Mouse (Mus musculus) hindbrain, postnatal 0 days (tissue): ENCODE measurements around the gene Gpr37l1. TPM values are rescaled to one million over a fixed set of nuclear protein-coding genes. Genes with fewer than 3 reads are reported as not detected.
"Not testable (repeated sequence)": the region's sequence is repeated elsewhere in the genome, so short reads cannot be mapped to it uniquely, and the experiment has no call there.

Source experiments
- ATAC-seq: fragments of 200-750 bp; cut with Nextera tagmentation; 2 replicates; pipeline ENCODE4 v1.8.0; 2017; ENCODE audit warnings: mild to moderate bottlenecking, moderate TSS enrichment, moderate library complexity
- DNase-seq: peaks from one replicate; pipeline ENCODE4 v3.0.0-alpha.2; 2015; ENCODE audit warnings: low spot score
- H3K27ac ChIP-seq: fragments of 300-500 bp; sonication (generic); 2 replicates; pipeline ENCODE4 v1.5.1; 2014; ENCODE audit warnings: mild to moderate bottlenecking
- H3K27me3 ChIP-seq: fragments of 300-500 bp; sonication (generic); 2 replicates; pipeline ENCODE4 v1.6.1; 2014; ENCODE audit warnings: low read length, mixed read lengths; ENCODE audit not compliant: insufficient read depth
- H3K36me3 ChIP-seq: fragments of 300-500 bp; sonication (generic); 2 replicates; pipeline ENCODE4 v1.6.1; 2014; ENCODE audit warnings: low read length, mixed read lengths; ENCODE audit not compliant: insufficient read depth
- H3K4me1 ChIP-seq: fragments of 300-500 bp; sonication (generic); 2 replicates; pipeline ENCODE4 v1.6.1; 2014; ENCODE audit warnings: antibody characterized with exemption, low read length, mixed read lengths; ENCODE audit not compliant: insufficient read depth
- H3K4me2 ChIP-seq: fragments of 300-500 bp; sonication (generic); 2 replicates; pipeline ENCODE4 v1.6.1; 2014; ENCODE audit warnings: low read depth, mild to moderate bottlenecking, low read length, moderate library complexity, mixed read lengths
- H3K4me3 ChIP-seq: fragments of 300-500 bp; sonication (generic); 2 replicates; pipeline ENCODE4 v1.5.1; 2014; ENCODE audit warnings: low read length
- H3K9ac ChIP-seq: fragments of 300-500 bp; sonication (generic); replicated peaks from 2 replicates; pipeline ENCODE4 v1.6.1; 2014; ENCODE audit warnings: mild to moderate bottlenecking, low read length, moderate library complexity, mixed read lengths
- H3K9me3 ChIP-seq: fragments of 300-500 bp; sonication (generic); 2 replicates; pipeline ENCODE4 v1.6.1; 2016; ENCODE audit warnings: low read length, mixed read lengths
- CTCF ChIP-seq: IDR thresholded peaks from 2 replicates; pipeline ENCODE4 v1.5.1; 2016; ENCODE audit warnings: antibody characterized with exemption, control low read depth, low read depth
- WGBS: fragments of 180-500 bp; shearing (Covaris S2); extraction: QIAGEN DNeasy Blood & Tissue Kit; methylation state at CpG from one replicate; pipeline ENCODE4 v1.1.7; 2014; 5-methylcytosine and 5-hydroxymethylcytosine counted together
- polyA plus RNA-seq: library from polyadenylated mRNA; unstranded; fragments of >200 nt; fragmentation: Nextera tagmentation; extraction: Ambion mirVana; gene quantifications from 2 replicates; pipeline ENCODE4 v1.2.1, GENCODE M21; 2015
- total RNA-seq: library from RNA; depleted of rRNA; stranded (reverse); fragments of >200 nt; gene quantifications from 2 replicates; pipeline ENCODE4 v1.2.3, GENCODE M21; 2014; rRNA removed

Gpr37l1 gene
- total and polyA plus RNA-seq, 2 experiments from 2014 or later, result 24.9 to 66.3 TPM

- 6% methylated on average over 8 of the region's 8 CpGs for WGBS
- H3K4me3 ChIP-seq, result no peak overlapping the region
Observed at GRCm38 (mm10) chr1:135112661-135113060, 54.8 kb downstream of the Gpr37l1 start.

GRCm38 (mm10) chr1:135111271-135111670 lies 56.2 kb downstream of the Gpr37l1 start:
- H3K27ac ChIP-seq, H3K4me2 ChIP-seq, H3K9ac ChIP-seq, H3K36me3 ChIP-seq, H3K27me3 ChIP-seq, ATAC-seq, H3K4me3 ChIP-seq, H3K9me3 ChIP-seq, H3K4me1 ChIP-seq, DNase-seq: not testable (repeated sequence)
- 50% methylated on average over 4 of the region's 5 CpGs for WGBS

More at GRCm38 (mm10) chr1:135112661-135113060, 54.8 kb downstream of the Gpr37l1 start:
- H3K9ac ChIP-seq, result no peak overlapping the region
- no peaks in the 10 kb centered on the region for H3K36me3 ChIP-seq
- no peak overlapping the region for H3K4me2 ChIP-seq
- TF ChIP-seq CTCF, result peak; percentile 93
- no peaks in the 10 kb centered on the region for H3K9me3 ChIP-seq
- H3K27ac ChIP-seq, result no peak overlapping the region
- ATAC-seq (peak; percentile 21; the same call in 1 of the 2 replicates), DNase-seq (peak; percentile 69)
- H3K27me3 ChIP-seq, result no peaks in the 10 kb centered on the region
- no peaks in the 10 kb centered on the region for H3K4me1 ChIP-seq

Other genes starting within 250 kb of the Gpr37l1 start
- 26.6 and 36.6 TPM in 2 replicates for gene Ppp1r12b, start 211.7 kb downstream of the Gpr37l1 start, total RNA-seq
- 12.5 and 12.9 TPM in 2 replicates for gene Ppp1r12b, start 211.7 kb downstream of the Gpr37l1 start, polyA plus RNA-seq
- 4.5 and 5.3 TPM in 2 replicates for gene Ube2t, start 205.1 kb downstream of the Gpr37l1 start, total RNA-seq
- gene Ube2t, start 205.1 kb downstream of the Gpr37l1 start, polyA plus RNA-seq, result 9.7 and 10.2 TPM in 2 replicates
- gene Lgr6, start 62.4 kb downstream of the Gpr37l1 start, total RNA-seq, result 4.6 and 5.0 TPM in 2 replicates
- gene Lgr6, start 62.4 kb downstream of the Gpr37l1 start, polyA plus RNA-seq, result 2.7 and 3.1 TPM in 2 replicates
- 0.10 and 0.54 TPM in 2 replicates for gene Ptpn7, start 35.0 kb downstream of the Gpr37l1 start, total RNA-seq
- gene Ptpn7, start 35.0 kb downstream of the Gpr37l1 start, polyA plus RNA-seq, result 0.10 and 0.11 TPM in 2 replicates
- gene Arl8a, start 20.9 kb downstream of the Gpr37l1 start, total RNA-seq, result 251 and 277 TPM in 2 replicates
- 329 and 369 TPM in 2 replicates for gene Arl8a, start 20.9 kb downstream of the Gpr37l1 start, polyA plus RNA-seq
- gene Elf3, start 90.9 kb upstream of the Gpr37l1 start, total RNA-seq, result 0.10 TPM in 1 of 2 replicates, not detected in the other
- gene Elf3, start 90.9 kb upstream of the Gpr37l1 start, polyA plus RNA-seq, result 0.42 and 0.54 TPM in 2 replicates
- 61.4 and 97.9 TPM in 2 replicates for gene Rnpep, start 116.4 kb upstream of the Gpr37l1 start, total RNA-seq
- 50.5 and 53.8 TPM in 2 replicates for gene Rnpep, start 116.4 kb upstream of the Gpr37l1 start, polyA plus RNA-seq
- gene Timm17a, start 146.1 kb upstream of the Gpr37l1 start, total RNA-seq, result 13.5 and 45.2 TPM in 2 replicates
- 201 and 205 TPM in 2 replicates for gene Timm17a, start 146.1 kb upstream of the Gpr37l1 start, polyA plus RNA-seq
- gene Lmod1, start 157.1 kb upstream of the Gpr37l1 start, total RNA-seq, result 0.47 TPM in 1 of 2 replicates, not detected in the other
- 0.24 and 0.38 TPM in 2 replicates for gene Lmod1, start 157.1 kb upstream of the Gpr37l1 start, polyA plus RNA-seq
- 158 and 165 TPM in 2 replicates for gene Shisa4, start 207.6 kb upstream of the Gpr37l1 start, total RNA-seq
- 160 and 161 TPM in 2 replicates for gene Shisa4, start 207.6 kb upstream of the Gpr37l1 start, polyA plus RNA-seq